Mouse (Mus musculus): Measurements from ENCODE around the gene Ncbp3.

The Ncbp3 gene

DNA sequence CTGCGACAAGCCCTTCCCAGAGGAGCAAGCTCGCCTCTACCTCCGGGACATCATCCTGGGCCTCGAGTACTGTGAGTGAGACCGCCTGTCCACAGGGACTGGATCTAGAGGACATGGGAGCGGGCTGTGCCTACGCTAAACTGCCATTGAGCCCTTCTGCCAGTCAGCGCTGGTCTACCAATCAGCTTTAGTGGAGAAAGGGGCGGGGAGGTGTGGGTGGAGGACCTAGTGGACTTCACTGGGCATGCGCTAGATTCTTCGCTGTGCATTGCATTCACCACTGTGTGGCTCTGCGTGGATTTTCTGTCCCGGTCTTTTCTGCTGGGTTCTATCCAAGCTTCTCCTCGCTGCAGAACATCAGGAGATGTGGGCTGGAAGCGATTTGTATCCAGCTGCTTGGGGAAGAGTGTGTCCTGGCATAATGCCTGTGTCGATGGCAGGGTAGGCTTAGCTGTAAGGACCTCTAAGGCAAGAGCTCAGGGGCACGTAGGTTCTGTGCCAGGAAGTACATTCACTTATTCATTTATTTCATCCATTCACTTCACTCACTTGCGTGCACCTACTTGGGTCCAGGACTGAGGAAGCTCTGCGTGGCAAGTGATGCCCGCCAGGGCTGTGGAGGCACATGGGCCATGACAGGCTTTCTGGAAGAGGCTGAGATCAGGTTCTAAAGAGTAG is 16.6 kb upstream of the Ncbp3 start:
- peak; percentile 92 to 95 for DNase-seq

- no peak for DNase-seq
Measured at GRCm38 (mm10) chr11:73031536-73031935, 16.0 kb upstream of the Ncbp3 start.

- DNase-seq, result no peak
Measured at GRCm38 (mm10) chr11:73036077-73036476, 11.5 kb upstream of the Ncbp3 start.

DNA sequence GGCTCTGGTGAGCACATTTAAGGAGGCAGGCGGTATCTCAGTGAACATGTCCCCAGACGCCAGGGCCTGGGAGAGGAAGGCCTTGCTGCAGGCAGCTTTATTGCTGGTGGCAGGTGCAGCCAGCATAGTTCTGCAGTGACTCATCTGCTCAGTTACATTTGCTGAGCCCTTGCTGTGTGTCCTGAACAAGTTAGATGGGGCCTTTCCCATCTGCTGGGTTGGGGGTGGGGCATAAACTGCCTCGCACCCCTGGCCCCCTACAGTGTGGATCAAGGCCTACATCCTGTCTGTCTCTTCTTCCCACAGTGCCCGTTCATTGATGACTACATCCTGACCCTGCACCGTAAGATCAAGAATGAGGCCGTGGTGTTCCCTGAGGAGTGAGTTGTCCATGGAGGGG is 10.7 kb upstream of the Ncbp3 start:
- DNase-seq, result no peak

DNA sequence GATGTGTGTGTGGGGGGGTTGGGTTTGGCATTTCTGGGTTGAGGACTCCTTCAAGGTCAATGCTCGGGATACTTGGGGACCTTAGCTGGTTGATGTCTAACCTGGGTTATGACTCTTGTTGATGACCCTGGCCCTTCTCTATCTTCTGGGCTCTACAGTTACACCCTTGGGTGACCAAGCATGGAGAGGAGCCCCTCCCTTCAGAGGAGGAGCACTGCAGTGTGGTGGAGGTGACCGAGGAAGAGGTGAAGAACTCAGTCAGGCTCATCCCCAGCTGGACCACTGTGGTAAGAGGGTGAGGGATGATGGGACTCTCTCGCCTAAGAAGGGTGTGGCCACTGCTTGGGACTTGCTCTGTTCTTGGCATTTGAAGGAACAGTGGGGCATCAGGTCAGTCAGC is 9.9 kb upstream of the Ncbp3 start:
- DNase-seq, result peak; percentile 27 to 35

GRCm38 (mm10) chr11:73039102-73039799 is 8.3 kb upstream of the Ncbp3 start:
- DNase-seq, result peak; percentile 76 to 85

- no peak for DNase-seq
Measured at GRCm38 (mm10) chr11:73044229-73044755, 3.3 kb upstream of the Ncbp3 start.

DNA sequence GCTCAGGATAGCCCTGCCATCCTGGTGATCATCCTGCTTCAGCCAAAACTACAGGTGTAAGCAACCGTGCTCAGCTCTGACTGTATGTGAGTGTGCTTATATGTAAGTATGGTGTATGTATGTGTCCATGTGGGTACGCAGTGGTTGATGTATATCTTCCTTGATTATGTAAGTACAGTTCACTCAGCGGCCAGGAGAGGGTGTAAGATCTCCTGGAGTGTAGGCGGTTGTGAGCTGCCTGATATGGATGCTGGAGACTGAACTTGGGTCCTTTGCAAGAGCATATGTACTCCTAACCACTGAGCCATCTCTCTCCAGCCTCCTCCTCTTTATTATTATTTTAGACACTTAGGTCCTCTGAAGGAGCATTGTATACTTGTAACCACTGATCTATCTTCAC is 2.8 kb upstream of the Ncbp3 start:
- DNase-seq, result no peak

DNA sequence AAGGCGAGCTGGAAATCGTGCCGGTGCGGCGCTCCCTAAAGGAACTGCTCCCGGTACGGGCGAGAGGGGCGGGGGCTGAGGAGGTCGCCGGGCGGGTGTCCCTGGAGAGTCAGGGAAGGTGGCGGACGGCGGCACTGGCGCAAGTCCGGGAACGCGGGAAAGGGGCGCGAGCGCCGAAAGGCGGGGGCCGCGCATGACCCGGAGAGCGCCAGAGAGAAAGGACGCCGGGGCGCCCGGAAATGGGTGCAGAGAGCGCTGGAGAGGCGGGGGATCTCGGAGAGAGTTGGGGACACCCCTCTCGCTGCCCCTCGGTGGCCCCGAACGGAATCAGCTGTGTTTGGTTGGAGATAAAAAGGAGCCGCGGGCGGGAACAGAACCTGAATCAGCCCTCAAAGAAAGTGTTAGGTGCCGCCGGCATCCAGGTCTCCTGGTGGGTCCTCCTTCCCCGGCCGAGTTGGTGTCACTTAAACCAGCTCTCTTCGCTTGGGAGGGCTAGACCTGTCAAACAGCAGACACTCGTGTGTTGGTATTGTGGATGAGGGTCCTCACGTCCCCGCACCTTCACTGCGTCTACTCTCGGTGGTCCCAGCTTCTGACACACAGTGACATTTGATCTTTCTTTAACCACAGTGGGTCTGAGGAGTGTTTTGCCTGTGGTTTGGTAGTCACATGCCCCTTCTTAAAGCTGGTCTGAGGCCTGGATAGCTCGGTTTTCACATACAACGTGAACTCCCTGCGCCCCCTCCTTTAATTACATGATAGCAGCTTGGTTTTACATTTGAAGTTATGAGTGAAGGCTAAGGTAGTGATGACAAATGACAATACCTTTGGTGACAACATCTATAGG is 670 bp downstream of the Ncbp3 start:
- DNase-seq, result no peak

DNA sequence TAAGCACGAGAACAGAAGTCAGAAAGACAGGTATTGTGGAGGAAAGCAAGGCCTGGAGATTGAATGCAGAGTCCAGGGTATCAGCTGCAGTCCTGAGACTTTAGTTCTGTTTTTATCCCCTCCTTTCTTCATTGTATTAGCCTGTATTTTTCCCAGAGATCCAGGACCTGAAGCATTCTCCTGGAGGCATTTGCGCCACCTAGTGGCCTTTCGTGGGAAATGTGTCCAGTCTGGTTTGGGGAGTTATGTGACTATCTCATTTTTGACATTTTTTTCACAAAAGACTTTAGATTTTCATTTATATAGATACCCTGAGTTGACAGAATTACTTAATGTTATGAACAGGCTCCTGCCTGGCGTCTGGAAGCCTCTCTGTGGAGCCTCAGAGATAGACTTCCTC is 1.8 kb downstream of the Ncbp3 start:
- DNase-seq, result peak; percentile 76 to 90

DNA sequence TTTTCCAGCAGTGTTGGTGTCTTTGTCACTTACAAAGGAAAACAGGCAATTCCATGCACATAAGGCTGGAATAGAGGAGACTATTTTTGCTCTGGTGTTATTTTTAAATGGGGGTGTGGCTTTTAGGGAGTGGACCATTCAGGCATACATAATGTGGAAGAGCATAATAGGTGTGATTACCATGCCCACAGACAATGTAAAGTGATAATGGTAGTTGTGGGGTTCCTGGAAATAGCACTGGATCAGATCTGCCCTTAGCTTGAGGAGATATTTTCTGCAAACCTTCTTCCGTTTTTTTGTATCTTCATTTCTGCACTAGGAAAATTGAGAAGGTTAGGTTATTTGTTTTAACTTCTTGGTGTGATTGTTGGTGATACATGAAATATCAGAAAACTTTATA is 5.2 kb downstream of the Ncbp3 start:
- DNase-seq, result no peak

- no peak for DNase-seq
Measured at GRCm38 (mm10) chr11:73057701-73058100, 10.1 kb downstream of the Ncbp3 start.

DNA sequence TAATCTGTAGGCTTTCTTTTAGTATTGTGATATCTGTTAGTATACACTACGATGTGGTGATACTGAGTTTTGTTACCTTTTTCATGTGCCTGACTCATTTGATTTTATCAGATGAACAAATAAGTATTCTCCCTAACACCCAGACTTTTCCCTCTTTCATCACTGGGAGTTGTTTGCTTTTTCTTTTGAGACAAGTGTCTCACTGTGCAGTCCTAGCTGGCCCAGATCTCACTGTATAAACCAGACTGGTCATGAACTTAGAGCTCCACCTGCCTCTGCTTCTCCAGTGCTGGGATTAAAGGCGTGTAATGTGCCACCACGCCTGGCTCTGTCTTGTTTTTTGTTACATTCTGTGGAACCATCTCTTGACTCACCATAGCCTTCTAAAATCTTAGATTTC is 12.0 kb downstream of the Ncbp3 start:
- no peak for DNase-seq

DNA sequence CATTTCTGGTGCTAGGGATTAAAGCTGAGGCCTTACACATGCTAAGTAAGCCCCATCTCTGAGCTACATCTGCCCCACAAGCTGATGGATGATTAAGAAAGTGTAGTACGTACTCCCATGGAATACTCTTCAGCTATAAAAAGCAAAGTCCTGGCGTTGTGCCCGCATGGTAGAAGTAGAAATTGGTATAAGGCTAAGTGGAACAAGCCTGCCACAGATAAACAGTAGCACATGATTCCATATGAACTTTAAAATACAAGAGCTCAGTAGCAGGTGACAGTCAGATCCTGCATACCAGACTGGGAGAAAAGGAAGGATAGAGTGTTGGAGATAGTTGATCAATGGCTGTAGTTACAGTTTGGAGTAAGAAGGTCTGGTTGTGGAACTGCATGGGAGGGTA is 13.8 kb downstream of the Ncbp3 start:
- DNase-seq, result no peak

GRCm38 (mm10) chr11:73071839-73072238 is 24.3 kb downstream of the Ncbp3 start:
- peak; percentile 33 to 80 for DNase-seq

DNA sequence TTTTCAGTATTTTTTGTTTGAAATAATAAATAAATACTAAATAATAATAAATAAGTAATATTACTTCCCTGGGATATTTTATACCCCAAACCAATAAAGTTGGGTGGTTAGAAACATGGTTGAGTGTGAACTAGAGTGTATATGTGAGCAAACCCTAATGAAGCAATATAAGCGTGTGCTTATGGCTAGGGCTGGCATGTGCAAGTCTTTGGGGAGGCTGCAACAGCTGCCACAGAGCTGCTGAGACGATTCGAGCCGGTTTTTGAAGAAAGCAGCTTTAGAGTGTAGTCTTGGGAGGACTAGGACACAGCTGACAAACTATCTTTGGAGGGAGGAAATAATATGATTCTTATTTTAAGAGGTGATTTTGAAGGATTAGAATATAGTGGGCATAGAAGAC is 28.7 kb downstream of the Ncbp3 start:
- DNase-seq, result no peak

- DNase-seq, result no peak
Measured at GRCm38 (mm10) chr11:73076733-73077132, 29.1 kb downstream of the Ncbp3 start.

- no peak for DNase-seq
Measured at GRCm38 (mm10) chr11:73077211-73077720, 29.7 kb downstream of the Ncbp3 start.

- DNase-seq, result no peak
Measured at GRCm38 (mm10) chr11:73078615-73079014, 31.0 kb downstream of the Ncbp3 start.

GRCm38 (mm10) chr11:73080306-73080705 is 32.7 kb downstream of the Ncbp3 start:
- DNase-seq, result peak; percentile 50 to 65

DNA sequence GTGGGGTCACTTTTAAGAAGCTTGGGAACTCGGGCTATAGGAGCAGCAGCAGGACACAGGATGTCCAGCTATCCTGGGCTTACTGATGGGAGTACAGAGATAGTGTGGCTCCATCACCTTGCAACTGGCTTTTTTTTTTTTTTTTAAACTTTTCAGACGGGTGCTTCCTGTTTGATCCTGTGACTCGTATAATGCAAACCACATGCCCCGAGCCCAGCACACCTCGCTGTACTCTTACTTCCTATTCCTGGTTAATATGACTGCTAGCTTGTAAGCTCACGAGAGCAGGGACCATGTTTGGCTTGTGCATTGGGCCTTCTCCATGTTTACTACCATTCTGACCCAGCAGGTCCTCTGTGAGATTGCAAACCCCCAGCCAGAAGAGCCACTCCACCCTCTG is 36.7 kb downstream of the Ncbp3 start:
- DNase-seq, result no peak

DNA sequence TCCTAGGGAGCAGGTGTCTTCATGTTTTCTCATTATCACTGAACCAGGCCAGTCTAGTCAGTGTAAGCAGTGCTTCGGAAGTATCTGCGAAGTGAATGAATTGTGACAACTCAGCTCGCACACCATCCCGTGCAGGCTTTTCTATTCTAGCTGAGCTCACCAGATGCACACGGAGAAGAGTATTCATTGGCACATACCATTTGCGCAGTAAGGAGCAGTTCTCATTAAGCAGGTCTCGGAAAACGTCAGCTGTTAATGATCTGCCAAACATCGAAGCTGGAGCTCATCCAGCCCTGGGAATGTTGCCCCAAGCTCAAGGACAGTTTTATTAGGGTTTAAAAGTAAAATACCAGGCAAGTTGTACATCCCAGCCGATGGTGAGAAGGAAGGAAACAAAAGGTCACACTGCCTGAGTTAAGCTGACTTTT is 37.2 kb downstream of the Ncbp3 start:
- peak; percentile 83 to 92 for DNase-seq

DNA sequence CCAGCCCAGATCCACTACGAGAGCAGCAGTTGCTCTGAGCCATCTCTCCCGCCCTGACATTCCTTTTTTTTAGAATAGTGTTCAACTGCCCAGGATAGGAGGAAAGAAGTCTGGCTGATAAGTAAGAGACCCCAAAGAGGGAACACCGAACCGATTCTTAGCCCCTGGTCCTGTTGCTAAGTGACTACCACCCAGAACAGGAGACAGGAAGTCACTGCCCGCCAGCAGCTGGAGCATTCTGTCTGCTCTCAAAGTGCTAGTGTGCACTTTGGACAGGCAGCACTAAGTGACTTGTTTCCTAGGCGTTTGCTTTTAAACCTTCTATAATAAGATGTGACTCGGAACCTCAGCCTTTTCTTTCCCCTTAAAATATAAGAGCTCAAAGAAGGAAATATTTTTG is 37.8 kb downstream of the Ncbp3 start:
- DNase-seq, result peak; percentile 56 to 57
